Mouse (Mus musculus) midbrain, embryonic 14.5 days (tissue): ENCODE results near the gene Gm44503. TPM values are rescaled to one million over a fixed set of nuclear protein-coding genes. Genes with fewer than 3 reads are reported as not detected.

Source experiments
- ATAC-seq: fragments of 200-750 bp; cut with Nextera tagmentation; 2 replicates; pipeline ENCODE4 v1.8.0; 2017; ENCODE audit warnings: moderate number of reproducible peaks, moderate library complexity; ENCODE audit not compliant: low FRiP score, low TSS enrichment
- DNase-seq: peaks from one replicate; pipeline ENCODE4 v3.0.0-alpha.2; 2015
- H3K27ac ChIP-seq: fragments of 300-500 bp; sonication (generic); replicated peaks from 2 replicates; pipeline ENCODE4 v1.5.1; 2014; ENCODE audit warnings: mild to moderate bottlenecking, low read depth, low read length, moderate library complexity
- H3K27me3 ChIP-seq: fragments of 300-500 bp; sonication (generic); 2 replicates; pipeline ENCODE4 v1.6.1; 2014; ENCODE audit warnings: low read length, control low read depth, mixed read lengths; ENCODE audit not compliant: control insufficient read depth, insufficient read depth
- H3K36me3 ChIP-seq: fragments of 300-500 bp; sonication (generic); 2 replicates; pipeline ENCODE4 v1.6.1; 2014; ENCODE audit warnings: low read length, control low read depth; ENCODE audit not compliant: control insufficient read depth, insufficient read depth
- H3K4me1 ChIP-seq: fragments of 300-500 bp; sonication (generic); 2 replicates; pipeline ENCODE4 v1.6.1; 2014; ENCODE audit warnings: mild to moderate bottlenecking, antibody characterized with exemption, low read length, control low read depth; ENCODE audit not compliant: control insufficient read depth, insufficient read depth
- H3K4me2 ChIP-seq: fragments of 300-500 bp; sonication (generic); 2 replicates; pipeline ENCODE4 v1.6.1; 2014; ENCODE audit warnings: mild to moderate bottlenecking, low read length, moderate library complexity
- H3K4me3 ChIP-seq: fragments of 300-500 bp; sonication (generic); replicated peaks from 2 replicates; pipeline ENCODE4 v1.5.1; 2014; ENCODE audit warnings: low read depth, low read length
- H3K9ac ChIP-seq: fragments of 300-500 bp; sonication (generic); replicated peaks from 2 replicates; pipeline ENCODE4 v1.6.1; 2014; ENCODE audit warnings: mild to moderate bottlenecking, low read length, moderate library complexity
- H3K9me3 ChIP-seq: fragments of 300-500 bp; sonication (generic); 2 replicates; pipeline ENCODE4 v1.6.1; 2016; ENCODE audit warnings: low read length, control low read depth, mixed read lengths; ENCODE audit not compliant: control insufficient read depth
- WGBS: fragments of 180-500 bp; shearing (Covaris S2); extraction: QIAGEN DNeasy Blood & Tissue Kit; methylation state at CpG from one replicate; pipeline ENCODE4 v1.1.7; 2014; 5-methylcytosine and 5-hydroxymethylcytosine counted together
- polyA plus RNA-seq: library from polyadenylated mRNA; unstranded; fragments of >200 nt; fragmentation: Nextera tagmentation; extraction: Ambion mirVana; gene quantifications from 2 replicates; pipeline ENCODE4 v1.2.1, GENCODE M21; 2014

Gene Gm44503
- polyA plus RNA-seq, 1 experiment from 2014 or later, result not detected

DNA sequence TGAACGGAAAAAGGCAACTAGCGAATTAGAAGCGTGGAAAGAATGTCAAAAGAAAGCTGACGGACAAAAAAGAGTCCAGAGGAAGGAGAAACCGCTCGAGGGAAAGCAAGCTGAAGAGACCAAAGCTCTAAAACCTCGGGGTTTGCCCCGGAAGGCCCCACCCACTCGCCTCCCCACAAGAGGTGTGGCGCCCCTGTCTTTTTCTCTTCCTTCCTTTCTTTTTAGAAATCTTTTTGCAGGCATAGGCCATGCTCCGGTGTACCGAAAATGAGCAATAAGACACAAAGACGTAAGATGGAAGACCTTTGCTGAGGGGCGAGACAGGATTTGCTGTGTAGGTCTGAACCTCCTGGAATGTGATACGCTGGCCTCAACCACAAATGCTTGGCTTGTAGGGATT is 3.3 kb downstream of the Gm44503 start:
- Histone ChIP-seq H3K4me1 (peaks cover 9% of the 10 kb centered on the region), H3K4me3 (no peak overlapping the region), H3K27ac (no peak overlapping the region), H3K4me2 (no peak overlapping the region), H3K9me3 (no peaks in the 10 kb centered on the region), H3K36me3 (no peaks in the 10 kb centered on the region), H3K27me3 (no peaks in the 10 kb centered on the region), H3K9ac (no peak overlapping the region)
- 78% methylated on average over 15 of the region's 15 CpGs for WGBS
- ATAC-seq (no peak), DNase-seq (no peak)

DNA sequence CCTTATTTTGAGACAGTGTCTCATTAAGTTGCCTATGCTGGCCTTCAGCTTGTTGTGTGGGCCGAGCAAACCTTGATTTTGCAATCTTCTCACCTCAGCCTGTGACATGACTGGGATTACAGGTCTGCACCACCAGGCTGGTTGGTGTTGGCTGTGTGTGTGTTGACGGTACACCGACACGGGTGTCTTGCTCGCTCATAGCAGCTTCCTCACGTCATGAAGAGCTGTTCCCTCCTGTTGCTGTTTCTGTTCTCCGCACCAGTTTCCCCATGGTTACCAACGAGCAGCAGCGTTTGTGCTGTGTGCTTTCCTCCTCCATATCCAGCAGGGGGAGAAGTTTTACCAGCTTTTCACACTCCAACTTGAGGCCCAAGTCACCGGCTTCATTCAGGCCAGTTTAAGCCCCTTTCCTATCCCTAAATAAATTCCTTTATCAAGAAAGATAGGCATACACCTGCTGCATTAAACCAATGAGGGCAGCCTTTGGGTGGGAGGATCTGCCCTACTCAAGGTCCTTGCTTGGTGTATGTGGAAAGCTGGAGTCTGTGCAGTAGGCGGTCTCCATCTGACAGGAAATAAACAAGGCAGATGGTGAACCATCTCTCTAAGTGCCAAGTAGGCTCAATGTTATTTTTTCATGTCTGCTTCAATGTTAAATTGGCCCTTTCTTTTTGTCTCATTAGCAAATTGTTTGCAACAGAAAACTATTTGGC is 9.9 kb downstream of the Gm44503 start:
- ATAC-seq (no peak), DNase-seq (peak; percentile 78)
- 36% methylated on average over 11 of the region's 11 CpGs for WGBS
- H3K9ac ChIP-seq, result no peak overlapping the region
- H3K4me2 ChIP-seq, result no peak overlapping the region
- no peaks in the 10 kb centered on the region for H3K4me1 ChIP-seq
- no peak overlapping the region for H3K27ac ChIP-seq
- no peak overlapping the region for H3K4me3 ChIP-seq
- H3K36me3 ChIP-seq, result no peaks in the 10 kb centered on the region
- no peaks in the 10 kb centered on the region for H3K27me3 ChIP-seq
- H3K9me3 ChIP-seq, result no peaks in the 10 kb centered on the region

DNA sequence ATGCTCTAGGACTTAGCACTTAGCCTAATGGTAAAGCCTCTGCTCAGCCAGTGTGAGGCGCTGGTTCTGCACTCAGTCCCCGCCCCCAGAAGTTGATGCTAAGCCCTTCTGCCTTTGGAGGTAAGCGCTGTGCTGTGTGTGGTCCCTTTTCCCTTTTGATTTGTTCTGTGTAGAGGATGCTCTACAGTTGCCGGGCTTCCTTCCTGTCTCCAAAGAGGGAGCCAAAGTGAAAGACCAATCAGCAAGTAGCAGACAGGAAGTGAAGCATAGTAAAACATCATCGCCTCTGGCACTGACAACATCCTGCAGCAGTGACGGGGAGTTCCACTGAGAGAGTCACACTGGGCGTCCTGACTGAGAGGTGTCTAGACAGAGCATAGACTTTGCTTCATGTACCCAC is 11.2 kb downstream of the Gm44503 start:
- Histone ChIP-seq H3K9me3 (no peaks in the 10 kb centered on the region), H3K4me2 (no peak overlapping the region), H3K9ac (no peak overlapping the region), H3K36me3 (no peaks in the 10 kb centered on the region), H3K4me1 (no peaks in the 10 kb centered on the region), H3K27me3 (no peaks in the 10 kb centered on the region), H3K27ac (no peak overlapping the region), H3K4me3 (no peak overlapping the region)
- DNase-seq (no peak), ATAC-seq (no peak)
- 68% methylated on average over 7 of the region's 7 CpGs for WGBS

DNA sequence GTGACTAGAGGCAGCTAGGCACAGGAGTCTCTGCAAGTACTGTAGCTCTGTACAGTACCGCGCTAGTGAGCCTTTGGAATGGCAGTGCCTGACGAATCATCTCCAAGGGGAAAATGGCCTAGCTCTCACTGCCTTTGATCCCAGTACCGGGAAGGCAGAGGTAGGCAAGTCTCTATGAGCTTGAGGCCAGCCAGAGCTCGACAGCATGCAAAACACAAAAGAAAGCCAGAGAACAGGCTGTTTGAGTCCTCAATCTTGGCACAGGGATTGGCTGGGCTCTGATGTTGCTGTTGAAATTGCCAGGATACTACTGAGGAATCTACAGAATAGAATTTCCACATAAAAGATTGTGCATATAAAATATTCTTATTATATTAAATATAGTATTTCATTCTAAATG is 13.8 kb downstream of the Gm44503 start:
- Histone ChIP-seq H3K4me3 (no peak overlapping the region), H3K4me1 (no peaks in the 10 kb centered on the region), H3K36me3 (no peaks in the 10 kb centered on the region), H3K27ac (no peak overlapping the region), H3K4me2 (no peak overlapping the region), H3K9ac (no peak overlapping the region), H3K27me3 (no peaks in the 10 kb centered on the region), H3K9me3 (no peaks in the 10 kb centered on the region)
- no peak for DNase-seq
- no peak for ATAC-seq
- WGBS, result 88% methylated on average over 5 of the region's 5 CpGs

DNA sequence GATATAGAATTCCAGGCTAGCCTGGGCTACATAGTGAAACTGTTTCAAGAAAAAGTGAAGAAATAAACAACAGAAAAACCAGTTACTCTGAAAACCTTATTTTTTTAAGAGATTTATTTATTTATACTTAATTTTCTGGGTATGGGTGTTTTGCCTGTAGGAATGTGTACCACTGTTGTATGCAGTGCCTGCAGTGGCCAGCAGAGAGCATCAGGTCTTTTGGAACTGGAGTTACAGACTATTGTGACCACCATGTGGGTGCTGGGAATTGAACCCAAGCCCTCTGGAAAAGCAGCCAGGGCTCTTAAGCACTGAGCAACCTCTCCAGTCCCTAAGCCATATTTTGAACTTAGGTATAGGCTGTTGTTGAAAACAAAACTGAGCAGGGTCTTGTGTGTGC is 14.3 kb downstream of the Gm44503 start:
- H3K4me1 ChIP-seq, result no peaks in the 10 kb centered on the region
- no peak overlapping the region for H3K9ac ChIP-seq
- H3K27ac ChIP-seq, result no peak overlapping the region
- H3K9me3 ChIP-seq, result no peaks in the 10 kb centered on the region
- no peaks in the 10 kb centered on the region for H3K36me3 ChIP-seq
- ATAC-seq (no peak), DNase-seq (no peak)
- no peak overlapping the region for H3K4me2 ChIP-seq
- H3K4me3 ChIP-seq, result no peak overlapping the region
- no peaks in the 10 kb centered on the region for H3K27me3 ChIP-seq

DNA sequence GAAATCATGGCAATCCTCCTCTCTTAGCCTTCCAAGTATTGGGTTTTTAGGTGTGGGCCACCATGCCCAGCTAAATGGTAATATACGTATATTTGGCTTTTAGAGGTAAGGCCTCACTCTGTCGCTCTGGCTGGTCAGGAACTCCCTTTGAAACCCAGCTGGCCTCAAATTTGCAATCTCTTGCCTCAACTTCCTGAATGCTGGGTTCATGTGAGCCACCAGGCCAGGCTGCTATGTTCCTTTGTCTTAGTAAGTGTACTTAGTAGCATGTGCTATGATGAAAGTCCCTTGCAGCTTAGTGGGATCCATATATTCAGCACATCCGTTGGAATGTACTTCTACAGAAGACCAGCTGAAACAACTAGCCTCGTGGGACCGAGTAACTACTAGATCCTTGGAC is 16.1 kb downstream of the Gm44503 start:
- Histone ChIP-seq H3K9me3 (no peaks in the 10 kb centered on the region), H3K27me3 (no peaks in the 10 kb centered on the region), H3K27ac (no peak overlapping the region), H3K4me2 (no peak overlapping the region), H3K9ac (no peak overlapping the region), H3K4me1 (no peaks in the 10 kb centered on the region), H3K36me3 (no peaks in the 10 kb centered on the region), H3K4me3 (no peak overlapping the region)
- WGBS, result 89% methylated on average over 5 of the region's 5 CpGs
- DNase-seq, result no peak
- ATAC-seq, result no peak

DNA sequence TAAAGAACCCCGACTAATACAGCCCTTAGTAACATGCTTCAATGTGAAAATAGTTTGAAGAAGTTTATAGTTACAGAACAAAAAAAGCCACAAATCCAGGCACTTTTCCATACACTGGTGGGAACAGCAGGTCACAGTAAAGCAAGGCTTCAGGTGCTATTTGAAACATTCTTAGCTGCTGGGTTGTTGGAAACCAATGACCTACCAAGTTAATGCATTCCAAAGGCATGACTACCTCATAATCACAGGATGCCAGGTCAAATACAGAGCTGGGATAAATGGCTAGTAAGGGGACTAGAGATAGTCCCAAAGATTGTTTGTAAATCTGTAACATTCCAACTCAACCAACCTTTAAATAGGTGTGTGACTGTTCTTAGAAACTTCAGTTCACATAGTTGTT is 16.6 kb downstream of the Gm44503 start:
- Histone ChIP-seq H3K9ac (no peak overlapping the region), H3K4me1 (no peaks in the 10 kb centered on the region), H3K27ac (no peak overlapping the region), H3K36me3 (no peaks in the 10 kb centered on the region), H3K4me3 (no peak overlapping the region), H3K4me2 (no peak overlapping the region), H3K27me3 (no peaks in the 10 kb centered on the region), H3K9me3 (no peaks in the 10 kb centered on the region)
- ATAC-seq (no peak), DNase-seq (no peak)
- 98% methylated on average over 1 of the region's 1 CpGs for WGBS

DNA sequence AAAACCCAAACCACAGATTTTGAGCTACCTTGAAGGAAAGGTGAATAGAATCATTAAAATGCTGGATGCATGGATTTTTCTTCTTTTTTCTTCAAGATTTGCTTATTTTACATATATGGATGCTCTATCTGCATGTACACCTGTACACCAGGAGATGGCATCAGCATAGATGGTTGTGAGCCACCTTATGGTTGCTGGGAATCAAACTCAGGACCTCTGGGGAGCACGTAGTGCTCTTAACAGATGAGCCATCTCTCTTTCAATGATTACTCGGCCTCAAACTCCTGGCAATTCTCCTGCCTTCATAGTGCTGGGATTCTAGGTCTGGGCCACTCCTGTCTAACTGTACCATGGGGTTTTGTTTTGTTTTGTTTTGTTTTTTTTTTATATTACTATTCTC is 24.4 kb downstream of the Gm44503 start:
- ATAC-seq (no peak), DNase-seq (no peak)
- Histone ChIP-seq H3K9me3 (no peaks in the 10 kb centered on the region), H3K27me3 (no peaks in the 10 kb centered on the region), H3K27ac (no peak overlapping the region), H3K4me3 (no peak overlapping the region), H3K4me2 (no peak overlapping the region), H3K36me3 (no peaks in the 10 kb centered on the region), H3K9ac (no peak overlapping the region), H3K4me1 (peaks cover 18% of the 10 kb centered on the region)
- 77% methylated on average over 2 of the region's 2 CpGs for WGBS
